Mouse (Mus musculus) mature B cell (primary cell): ENCODE measurements around the gene Med13.
"Not testable (repeated sequence)": the region's sequence is repeated elsewhere in the genome, so short reads cannot be mapped to it uniquely, and the experiment has no call there.

Experiments
- in situ Hi-C: fragments of 300-500 bp; cut with MboI; formaldehyde crosslinking; loops from 2 replicates; pipeline ENCODE4 v1.14.3; 2019

The Med13 gene

GRCm38 (mm10) chr11:86310280-86310679, 47.1 kb downstream of the Med13 start:
- in situ Hi-C loops = no loop called here

- in situ Hi-C loops = not testable (repeated sequence)
These were observed 65.2 kb downstream of the Med13 start for GRCm38 (mm10) chr11:86292201-86292600.

GRCm38 (mm10) chr11:86291714-86292113, 65.7 kb downstream of the Med13 start:
- in situ Hi-C loops = no loop called here

GRCm38 (mm10) chr11:86285729-86286128, 71.7 kb downstream of the Med13 start:
- in situ Hi-C loops = no loop called here

- in situ Hi-C loops = no loop called here
These were observed 78.8 kb downstream of the Med13 start for GRCm38 (mm10) chr11:86278442-86279102.

GRCm38 (mm10) chr11:86257460-86258076, 99.8 kb downstream of the Med13 start, which contains the start of gene Ints2:
Gene Ints2 (minus strand): TSS chr11:86257575.
- in situ Hi-C loops = no loop called here

GRCm38 (mm10) chr11:86257054-86257453, 100.3 kb downstream of the Med13 start:
- in situ Hi-C loops = no loop called here

- in situ Hi-C loops = no loop called here
These were observed 104.1 kb downstream of the Med13 start for GRCm38 (mm10) chr11:86253342-86253741.

- in situ Hi-C loops = no loop called here
These were observed 125.0 kb downstream of the Med13 start for GRCm38 (mm10) chr11:86232446-86232845.

- in situ Hi-C loops = no loop called here
These were observed 125.5 kb downstream of the Med13 start for GRCm38 (mm10) chr11:86231781-86232350.

- in situ Hi-C loops = no loop called here
These were observed 130.7 kb downstream of the Med13 start for GRCm38 (mm10) chr11:86226646-86227180.

- in situ Hi-C loops = no loop called here
These were observed 131.6 kb downstream of the Med13 start for GRCm38 (mm10) chr11:86225761-86226160.
